In the genomic region with DNA sequence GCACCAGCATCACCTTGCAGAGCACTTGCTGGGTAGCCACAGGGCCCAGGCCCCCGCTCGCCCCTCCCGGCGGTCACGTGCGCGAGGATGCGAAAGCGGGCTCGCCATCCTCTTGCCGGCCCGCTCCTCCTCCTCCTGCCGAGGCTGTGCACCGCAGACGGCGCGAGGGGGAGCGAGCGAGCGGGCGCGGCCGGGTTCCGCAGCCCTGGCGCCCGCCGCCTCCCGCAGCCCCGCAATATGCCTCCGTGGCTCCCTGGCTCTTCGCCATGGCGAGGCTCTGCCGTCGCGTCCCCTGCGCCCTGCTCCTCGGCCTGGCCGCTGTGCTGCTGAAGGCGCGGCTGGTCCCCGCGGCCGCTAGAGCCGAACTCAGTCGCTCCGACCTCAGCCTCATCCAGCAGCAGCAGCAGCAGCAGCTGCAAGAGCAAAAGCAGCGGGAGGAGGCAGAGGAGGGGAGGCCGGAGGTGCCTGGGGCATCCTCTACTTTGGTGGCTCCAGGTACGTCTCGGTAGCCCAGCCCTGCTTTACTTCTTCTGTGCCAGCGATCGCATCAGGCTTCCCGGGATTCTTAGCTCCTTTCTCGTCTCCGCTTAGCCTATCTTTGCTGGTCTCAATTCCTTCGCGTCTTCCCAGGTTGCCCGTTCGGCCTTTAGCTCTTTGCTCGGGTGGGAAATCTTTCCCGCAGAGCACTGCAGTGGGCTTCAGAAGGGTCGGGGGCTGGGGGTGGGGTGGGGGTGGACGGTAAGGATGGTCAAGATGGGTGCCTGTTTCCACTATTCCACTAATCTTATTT, we compare ENCODE assay signal across 8 mouse cellular contexts. TPM values are rescaled to one million over a fixed set of nuclear protein-coding genes. Genes with fewer than 3 reads are reported as not detected.
DNase-seq lines count a peak whose midpoint lies in the region; ATAC-seq and TF ChIP-seq lines count a peak whose summit lies in the region.

Gene Fam171b, plus strand, starts transcription at position 154 of the 790 bp plus-strand sequence.

- dilution Hi-C loops in CH12.LX (cut with MboI; ENCODE audit: extremely low pct_ligation_motif_present, extremely low pct_unique_long_range_greater_than_20kb, low sequenced_read_pairs) = no loop called here

- peak; percentile 19 for TF ChIP-seq RAD21 in CH12.LX (IDR thresholded peaks at IDR 0.05; ENCODE audit: low read depth, low read length)

- TF ChIP-seq EP300 in CH12.LX (IDR thresholded peaks at IDR 0.05; ENCODE audit: low read length) = no peak; the same call in 1 of the 2 replicates

- 0 out of 2 replicates have a peak within 1 kb of the TSS, but pooled peaks have one; percentile 2 for H3K27ac ChIP-seq in CH12.LX (ENCODE audit: insufficient read depth, low read depth)
- H3K27ac ChIP-seq in forebrain, postnatal 0 days (ENCODE audit: low read depth, low read length) = peak within 1 kb of the TSS; percentile 98
- H3K27ac ChIP-seq in lung, embryonic 14.5 days (ENCODE audit: low read depth) = no peak within 1 kb of the TSS
- peak within 1 kb of the TSS; percentile 98 for H3K27ac ChIP-seq in olfactory bulb, adult 2 months (ENCODE audit: insufficient read depth, low read depth, low read length)

- no peak for TF ChIP-seq POLR2A in CH12.LX (IDR thresholded peaks at IDR 0.05; ENCODE audit: low read depth, low read length)
- TF ChIP-seq POLR2A in olfactory bulb, adult 2 months (IDR thresholded peaks at IDR 0.05; ENCODE audit: insufficient read depth, low read depth, low read length) = peak; percentile 90; the same call in 1 of the 2 replicates

- peak within 1 kb of the TSS; percentile 48 to 72 (median 57) for H3K4me3 ChIP-seq in CH12.LX (replicated peaks in 1 of 3; ENCODE audit: low read depth in 2 of 3, low read length in 2 of 3, poor library complexity in 1 of 3)
- peak within 1 kb of the TSS; percentile 95 for H3K4me3 ChIP-seq in forebrain, postnatal 0 days (ENCODE audit: low read depth, low read length)
- H3K4me3 ChIP-seq in lung, embryonic 14.5 days (ENCODE audit: low read depth, low read length) = peak within 1 kb of the TSS; percentile 62
- H3K4me3 ChIP-seq in olfactory bulb, adult 2 months (ENCODE audit: insufficient read depth, low read depth, low read length) = peak within 1 kb of the TSS; percentile 79

- peak; percentile 45 for DNase-seq in CH12.LX (ENCODE audit: extremely low read depth)
- DNase-seq in cerebellum, adult 11 months = peak; percentile 94
- DNase-seq in forebrain, postnatal 0 days = peak; percentile 89
- peak; percentile 71 for DNase-seq in heart, postnatal 4 days
- peak; percentile 81 to 82 for DNase-seq in layer of hippocampus, adult 8-10 months (ENCODE audit: low spot score in 2 of 2)
- peak; percentile 81 for DNase-seq in lung, embryonic 14.5 days
- DNase-seq in thymus, adult 18-20 months = peak; percentile 12 to 29

- H3K79me2 ChIP-seq in CH12.LX (replicated peaks; ENCODE audit: control insufficient read depth, extremely low read depth, insufficient read depth, poor library complexity, severe bottlenecking) = no peaks in the 10 kb centered on the region

- 3% methylated on average over 61 of the region's 63 CpGs for WGBS in forebrain, postnatal 0 days
- WGBS in lung, embryonic 14.5 days = under 1% methylated on average over 62 of the region's 63 CpGs
- under 1% methylated on average over 63 of the region's 63 CpGs for WGBS in olfactory bulb, adult 2 months

- H3K9me3 ChIP-seq in CH12.LX (replicated peaks; ENCODE audit: low read length) = no peaks in the 10 kb centered on the region
- no peaks in the 10 kb centered on the region for H3K9me3 ChIP-seq in forebrain, postnatal 0 days (ENCODE audit: low read length)
- no peaks in the 10 kb centered on the region for H3K9me3 ChIP-seq in lung, embryonic 14.5 days (ENCODE audit: low read depth, low read length)

- H3K4me2 ChIP-seq in CH12.LX (ENCODE audit: insufficient read depth, low read depth, poor library complexity, severe bottlenecking) = peak within 1 kb of the TSS; percentile 53
- H3K4me2 ChIP-seq in forebrain, postnatal 0 days (ENCODE audit: low read depth) = peak within 1 kb of the TSS; percentile 69
- H3K4me2 ChIP-seq in lung, embryonic 14.5 days = peak within 1 kb of the TSS; percentile 94

- H3K36me3 ChIP-seq in CH12.LX (replicated peaks in 1 of 2; ENCODE audit: control insufficient read depth in 1 of 2, insufficient read depth in 1 of 2, low read length in 1 of 2) = no peaks in the 10 kb centered on the region
- H3K36me3 ChIP-seq in forebrain, postnatal 0 days (ENCODE audit: insufficient read depth) = no peaks in the 10 kb centered on the region
- H3K36me3 ChIP-seq in lung, embryonic 14.5 days (ENCODE audit: insufficient read depth) = no peaks in the 10 kb centered on the region

- peak in 1 of 2 experiments; percentile 49; a peak in 2 of 4 replicates for TF ChIP-seq CTCF in CH12.LX (conservative IDR thresholded peaks at IDR 0.05 in 1 of 2, IDR thresholded peaks at IDR 0.05 in 1 of 2; ENCODE audit: low read depth in 2 of 2, low read length in 2 of 2)
- TF ChIP-seq CTCF in forebrain, postnatal 0 days (IDR thresholded peaks at IDR 0.05; ENCODE audit: low read depth) = peak; percentile 61
- 0 out of 2 replicates have a peak, but pooled peaks have one; percentile 7 for TF ChIP-seq CTCF in lung, embryonic 14.5 days (IDR thresholded peaks at IDR 0.05; ENCODE audit: low read depth)
- TF ChIP-seq CTCF in olfactory bulb, adult 2 months (IDR thresholded peaks at IDR 0.05; ENCODE audit: insufficient read depth, low read depth, low read length) = no peak

- peaks cover 0 to 7% of the 10 kb centered on the region in 2 experiments; a peak in 1 of 4 replicates for H3K4me1 ChIP-seq in CH12.LX (ENCODE audit: control insufficient read depth in 1 of 2, insufficient read depth in 2 of 2)
- 0 out of 2 replicates have a peak, but pooled peaks cover 6% of the 10 kb centered on the region for H3K4me1 ChIP-seq in forebrain, postnatal 0 days (ENCODE audit: insufficient read depth)
- no peaks in the 10 kb centered on the region for H3K4me1 ChIP-seq in lung, embryonic 14.5 days (ENCODE audit: insufficient read depth)
- no peaks in the 10 kb centered on the region for H3K4me1 ChIP-seq in olfactory bulb, adult 2 months (ENCODE audit: control insufficient read depth, insufficient read depth, low read length)

- ATAC-seq in forebrain, postnatal 0 days = peak; percentile 95
- peak; percentile 94 for ATAC-seq in lung, embryonic 14.5 days (ENCODE audit: insufficient read depth)

- H3K9ac ChIP-seq in CH12.LX (ENCODE audit: insufficient read depth, low read depth) = peak within 1 kb of the TSS; percentile 34
- H3K9ac ChIP-seq in forebrain, postnatal 0 days = peak within 1 kb of the TSS; percentile 98
- peak within 1 kb of the TSS; percentile 65 for H3K9ac ChIP-seq in lung, embryonic 14.5 days

- in situ Hi-C loops in CH12.LX (cut with MboI; ENCODE audit: low pct_ligation_motif_present, low pct_unique_long_range_greater_than_20kb, low sequenced_read_pairs) = loop anchor here (25.0 kb wide), 1 partner anchor 125 kb away; the partner anchor contains the start of gene Zswim2

- H3K27me3 ChIP-seq in CH12.LX (replicated peaks) = peaks cover 9% of the 10 kb centered on the region
- no peaks in the 10 kb centered on the region for H3K27me3 ChIP-seq in forebrain, postnatal 0 days (ENCODE audit: insufficient read depth, low read length)
- H3K27me3 ChIP-seq in lung, embryonic 14.5 days (ENCODE audit: insufficient read depth, low read length) = peaks cover 17% of the 10 kb centered on the region

TF ChIP-seq in CH12.LX, 34 proteins besides CTCF, POLR2A, EP300 and RAD21:
- peak; percentile 79 for TF ChIP-seq MAX (IDR thresholded peaks at IDR 0.05; ENCODE audit: low read length)
- peak; percentile 89 for TF ChIP-seq UBTF (IDR thresholded peaks at IDR 0.05; ENCODE audit: low read depth, low read length)
- no peak for TF ChIP-seq JUN (IDR thresholded peaks at IDR 0.05; ENCODE audit: insufficient read depth, low read depth, low read length)
- TF ChIP-seq MEF2A (IDR thresholded peaks at IDR 0.05; ENCODE audit: borderline replicate concordance, low read depth, low read length) = peak; percentile 33; the same call in 1 of the 2 replicates
- peak; percentile 83; the same call in 1 of the 2 replicates for TF ChIP-seq MAZ (IDR thresholded peaks at IDR 0.05; ENCODE audit: low read depth, low read length)
- peak; percentile 74 for TF ChIP-seq USF2 (conservative IDR thresholded peaks at IDR 0.05; ENCODE audit: low read depth, low read length)
- TF ChIP-seq TCF12 (IDR thresholded peaks at IDR 0.05; ENCODE audit: low read depth, low read length) = peak; percentile 37; the same call in 1 of the 2 replicates
- TF ChIP-seq MXI1 (IDR thresholded peaks at IDR 0.05; ENCODE audit: low read depth, low read length) = peak; percentile 55; the same call in 1 of the 2 replicates
- 0 out of 2 replicates have a peak, but pooled peaks have one; percentile 32 for TF ChIP-seq ZMIZ1 (IDR thresholded peaks at IDR 0.05; ENCODE audit: low read depth, low read length)
- TF ChIP-seq IRF4 (IDR thresholded peaks at IDR 0.05; ENCODE audit: low read depth, low read length) = peak; percentile 40
- no peak for TF ChIP-seq NELFE (IDR thresholded peaks at IDR 0.05; ENCODE audit: low read depth, low read length)
- peak; percentile 31; the same call in 1 of the 2 replicates for TF ChIP-seq SIN3A (IDR thresholded peaks at IDR 0.05; ENCODE audit: low read length)
- peak; percentile 98 for TF ChIP-seq BHLHE40 (IDR thresholded peaks at IDR 0.05; ENCODE audit: low read depth, low read length)
- TF ChIP-seq JUND (conservative IDR thresholded peaks at IDR 0.05; ENCODE audit: low read depth, low read length) = no peak
- peak; percentile 39 for TF ChIP-seq SMC3 (IDR thresholded peaks at IDR 0.05; ENCODE audit: low read depth, low read length)
- peak; percentile 89 for TF ChIP-seq USF1 (IDR thresholded peaks at IDR 0.05; ENCODE audit: low read depth, low read length)
- TF ChIP-seq NRF1 (IDR thresholded peaks at IDR 0.05; ENCODE audit: low read depth, low read length) = peak; percentile 20; the same call in 1 of the 2 replicates
- TF ChIP-seq E2F4 (IDR thresholded peaks at IDR 0.05; ENCODE audit: insufficient replicate concordance, low read depth, low read length) = no peak

RNA-seq across cellular contexts. Expression of gene Fam171b, which starts in this region (rescaled TPM):
- total RNA-seq in CH12.LX (2012; rRNA removed) = 0.80 and 2.1 TPM in 2 replicates
- 0.69 and 0.72 TPM in 2 replicates for total RNA-seq in CH12.LX (2014; rRNA removed)
- 0.76 and 0.77 TPM in 2 replicates for polyA plus RNA-seq in CH12.LX (2012; ENCODE audit: insufficient read length, low read depth)
- 116 and 118 TPM in 2 replicates for total RNA-seq in forebrain, postnatal 0 days (2014; rRNA removed)
- 82.7 and 98.9 TPM in 2 replicates for polyA plus RNA-seq in forebrain, postnatal 0 days (2015; fragmentation: Nextera tagmentation; extraction: Ambion mirVana)
- 1 to 10 TPM; 1.3 to 1.6 TPM for total RNA-seq in heart, postnatal 4 days (2021)
- total RNA-seq in layer of hippocampus, adult 8-10 months (2022) = 100 to 1,000 TPM; 184 to 209 (median 204) TPM
- polyA plus RNA-seq in lung, embryonic 14.5 days (2014; fragmentation: Nextera tagmentation; extraction: Ambion mirVana) = 2.2 and 2.4 TPM in 2 replicates
- polyA plus RNA-seq in olfactory bulb, adult 2 months (2012; ENCODE audit: insufficient read depth, insufficient read length, low replicate concordance, missing spikeins) = 72.0 and 217 TPM in 2 replicates

Comparison
In these comparisons a context has a peak if more than half of its experiments do, and no peak if none do; other contexts are left out.
1. RNA of gene Fam171b (total RNA-seq): 184 to 209 TPM in layer of hippocampus, adult 8-10 months and 116 to 118 TPM in forebrain, postnatal 0 days; 0.69 to 2.1 TPM in CH12.LX and 1.3 to 1.6 TPM in heart, postnatal 4 days; every median in the first group is over 10 times any median in the second.
2. RNA of gene Fam171b (polyA plus RNA-seq): 82.7 to 98.9 TPM in forebrain, postnatal 0 days and 72.0 to 217 TPM in olfactory bulb, adult 2 months; 2.2 to 2.4 TPM in lung, embryonic 14.5 days and 0.76 to 0.77 TPM in CH12.LX; every median in the first group is over 10 times any median in the second.
3. DNase-seq: peak in every context shown above with its lines; median percentile 94 in cerebellum, adult 11 months; 89 in forebrain, postnatal 0 days; 82 in layer of hippocampus, adult 8-10 months; 81 in lung, embryonic 14.5 days; 71 in heart, postnatal 4 days; 45 in CH12.LX; 20 in thymus, adult 18-20 months.
4. H3K9ac ChIP-seq: peak in every context shown above with its lines; median percentile 98 in forebrain, postnatal 0 days; 65 in lung, embryonic 14.5 days; 34 in CH12.LX.
5. Peak in every context shown above with its lines, with median percentiles within 50 percentile points of each other: H3K4me2 ChIP-seq and H3K4me3 ChIP-seq.